Mouse (Mus musculus): ENCODE data around the gene Zfp715. TPM values are rescaled to one million over a fixed set of nuclear protein-coding genes. Genes with fewer than 3 reads are reported as not detected.
"Not testable (repeated sequence)": the region's sequence is repeated elsewhere in the genome, so short reads cannot be mapped to it uniquely, and the experiment has no call there.

The Zfp715 gene
- polyA plus RNA-seq (2015; fragmentation: Nextera tagmentation; extraction: Ambion mirVana) = 13.7 and 14.4 TPM in 2 replicates

- H3K36me3 ChIP-seq (ENCODE audit: control insufficient read depth, insufficient read depth, low read length) = no peaks in the 10 kb centered on the region
- H3K27ac ChIP-seq (ENCODE audit: low read length) = peak within 1 kb of the TSS; percentile 85
- ATAC-seq (ENCODE audit: insufficient read depth, low FRiP score) = peak; percentile 94
- H3K4me2 ChIP-seq (ENCODE audit: low read depth, low read length) = peak within 1 kb of the TSS; percentile 76
- H3K9ac ChIP-seq (ENCODE audit: low read length) = peak within 1 kb of the TSS; percentile 92
- no peaks in the 10 kb centered on the region; the same call in 1 of the 2 replicates for H3K4me1 ChIP-seq (ENCODE audit: control insufficient read depth, insufficient read depth, low read length)
- H3K4me3 ChIP-seq (replicated peaks; ENCODE audit: low read length) = peak within 1 kb of the TSS; percentile 82
- under 1% methylated on average over 33 of the region's 33 CpGs for WGBS
- no peaks in the 10 kb centered on the region for H3K27me3 ChIP-seq (ENCODE audit: control insufficient read depth, insufficient read depth, low read length)
- no peaks in the 10 kb centered on the region for H3K9me3 ChIP-seq (replicated peaks; ENCODE audit: control insufficient read depth, low read length)
Observed at GRCm38 (mm10) chr7:43313013-43313428, at the start of gene Zfp715. Gene Zfp715, minus strand, starts transcription at chr7:43313294.

GRCm38 (mm10) chr7:43362021-43362420 is 48.9 kb upstream of the Zfp715 start:
- ATAC-seq (ENCODE audit: insufficient read depth, low FRiP score) = no peak
- H3K27me3 ChIP-seq (ENCODE audit: control insufficient read depth, insufficient read depth, low read length) = no peaks in the 10 kb centered on the region
- no peak overlapping the region for H3K4me3 ChIP-seq (replicated peaks; ENCODE audit: low read length)
- no peak overlapping the region for H3K27ac ChIP-seq (ENCODE audit: low read length)
- WGBS = 56% methylated on average over 4 of the region's 4 CpGs
- H3K4me2 ChIP-seq (ENCODE audit: low read depth, low read length) = no peak overlapping the region
- no peaks in the 10 kb centered on the region for H3K36me3 ChIP-seq (ENCODE audit: control insufficient read depth, insufficient read depth, low read length)
- no peak overlapping the region for H3K9ac ChIP-seq (ENCODE audit: low read length)
- no peaks in the 10 kb centered on the region for H3K4me1 ChIP-seq (ENCODE audit: control insufficient read depth, insufficient read depth, low read length)
- no peaks in the 10 kb centered on the region for H3K9me3 ChIP-seq (replicated peaks; ENCODE audit: control insufficient read depth, low read length)

- ATAC-seq (ENCODE audit: insufficient read depth, low FRiP score) = no peak
- no peak overlapping the region for H3K4me3 ChIP-seq (replicated peaks; ENCODE audit: low read length)
- WGBS = 82% methylated on average over 1 of the region's 1 CpGs
- no peaks in the 10 kb centered on the region for H3K4me1 ChIP-seq (ENCODE audit: control insufficient read depth, insufficient read depth, low read length)
- H3K9ac ChIP-seq (ENCODE audit: low read length) = no peak overlapping the region
- no peaks in the 10 kb centered on the region for H3K27me3 ChIP-seq (ENCODE audit: control insufficient read depth, insufficient read depth, low read length)
- no peak overlapping the region for H3K4me2 ChIP-seq (ENCODE audit: low read depth, low read length)
- H3K36me3 ChIP-seq (ENCODE audit: control insufficient read depth, insufficient read depth, low read length) = no peaks in the 10 kb centered on the region
- no peak overlapping the region for H3K27ac ChIP-seq (ENCODE audit: low read length)
- no peaks in the 10 kb centered on the region for H3K9me3 ChIP-seq (replicated peaks; ENCODE audit: control insufficient read depth, low read length)
Observed at GRCm38 (mm10) chr7:43361442-43361841, 48.3 kb upstream of the Zfp715 start.

GRCm38 (mm10) chr7:43358556-43358955 is 45.5 kb upstream of the Zfp715 start:
- no peaks in the 10 kb centered on the region for H3K4me1 ChIP-seq (ENCODE audit: control insufficient read depth, insufficient read depth, low read length)
- H3K9me3 ChIP-seq (replicated peaks; ENCODE audit: control insufficient read depth, low read length) = no peaks in the 10 kb centered on the region
- no peaks in the 10 kb centered on the region for H3K27me3 ChIP-seq (ENCODE audit: control insufficient read depth, insufficient read depth, low read length)
- H3K36me3 ChIP-seq (ENCODE audit: control insufficient read depth, insufficient read depth, low read length) = no peaks in the 10 kb centered on the region
- no peak overlapping the region for H3K4me3 ChIP-seq (replicated peaks; ENCODE audit: low read length)
- no peak overlapping the region for H3K4me2 ChIP-seq (ENCODE audit: low read depth, low read length)
- H3K9ac ChIP-seq (ENCODE audit: low read length) = no peak overlapping the region
- no peak overlapping the region for H3K27ac ChIP-seq (ENCODE audit: low read length)
- ATAC-seq (ENCODE audit: insufficient read depth, low FRiP score) = no peak
- 81% methylated on average over 3 of the region's 3 CpGs for WGBS

- no peak overlapping the region for H3K4me2 ChIP-seq (ENCODE audit: low read depth, low read length)
- H3K4me3 ChIP-seq (replicated peaks; ENCODE audit: low read length) = no peak overlapping the region; the same call in 1 of the 2 replicates
- ATAC-seq (ENCODE audit: insufficient read depth, low FRiP score) = peak; percentile 37; the same call in 1 of the 2 replicates
- no peaks in the 10 kb centered on the region for H3K36me3 ChIP-seq (ENCODE audit: control insufficient read depth, insufficient read depth, low read length)
- H3K27me3 ChIP-seq (ENCODE audit: control insufficient read depth, insufficient read depth, low read length) = no peaks in the 10 kb centered on the region
- WGBS = 7% methylated on average over 12 of the region's 12 CpGs
- H3K9me3 ChIP-seq (replicated peaks; ENCODE audit: control insufficient read depth, low read length) = no peaks in the 10 kb centered on the region
- H3K4me1 ChIP-seq (ENCODE audit: control insufficient read depth, insufficient read depth, low read length) = no peaks in the 10 kb centered on the region
- no peak overlapping the region for H3K27ac ChIP-seq (ENCODE audit: low read length)
- 0 out of 2 replicates have a peak overlapping the region, but pooled peaks have one; percentile 26 for H3K9ac ChIP-seq (ENCODE audit: low read length)
Observed at GRCm38 (mm10) chr7:43354893-43355835, 42.1 kb upstream of the Zfp715 start.

- H3K4me1 ChIP-seq (ENCODE audit: control insufficient read depth, insufficient read depth, low read length) = no peaks in the 10 kb centered on the region
- no peak overlapping the region for H3K4me2 ChIP-seq (ENCODE audit: low read depth, low read length)
- no peak overlapping the region for H3K9ac ChIP-seq (ENCODE audit: low read length)
- no peak overlapping the region for H3K4me3 ChIP-seq (replicated peaks; ENCODE audit: low read length)
- H3K9me3 ChIP-seq (replicated peaks; ENCODE audit: control insufficient read depth, low read length) = no peaks in the 10 kb centered on the region
- WGBS = 61% methylated on average over 4 of the region's 4 CpGs
- H3K36me3 ChIP-seq (ENCODE audit: control insufficient read depth, insufficient read depth, low read length) = no peaks in the 10 kb centered on the region
- H3K27me3 ChIP-seq (ENCODE audit: control insufficient read depth, insufficient read depth, low read length) = no peaks in the 10 kb centered on the region
- no peak for ATAC-seq (ENCODE audit: insufficient read depth, low FRiP score)
- no peak overlapping the region for H3K27ac ChIP-seq (ENCODE audit: low read length)
Observed at GRCm38 (mm10) chr7:43353758-43354157, 40.7 kb upstream of the Zfp715 start.

- Histone ChIP-seq H3K9me3 (replicated peaks; ENCODE audit: control insufficient read depth, low read length) (no peaks in the 10 kb centered on the region), H3K27me3 (ENCODE audit: control insufficient read depth, insufficient read depth, low read length) (no peaks in the 10 kb centered on the region), H3K4me2 (ENCODE audit: low read depth, low read length) (no peak overlapping the region), H3K4me1 (ENCODE audit: control insufficient read depth, insufficient read depth, low read length) (no peaks in the 10 kb centered on the region), H3K36me3 (ENCODE audit: control insufficient read depth, insufficient read depth, low read length) (no peaks in the 10 kb centered on the region), H3K4me3 (replicated peaks; ENCODE audit: low read length) (no peak overlapping the region), H3K27ac (ENCODE audit: low read length) (no peak overlapping the region), H3K9ac (ENCODE audit: low read length) (no peak overlapping the region)
- ATAC-seq (ENCODE audit: insufficient read depth, low FRiP score) = no peak
- WGBS = 65% methylated on average over 4 of the region's 4 CpGs
Observed at GRCm38 (mm10) chr7:43353118-43353517, 40.0 kb upstream of the Zfp715 start.

GRCm38 (mm10) chr7:43351154-43351553 is 38.1 kb upstream of the Zfp715 start, which contains the start of gene Siglecf:
Gene Siglecf, plus strand, starts transcription at chr7:43351341.
- no peaks in the 10 kb centered on the region for H3K4me1 ChIP-seq (ENCODE audit: control insufficient read depth, insufficient read depth, low read length)
- no peaks in the 10 kb centered on the region for H3K36me3 ChIP-seq (ENCODE audit: control insufficient read depth, insufficient read depth, low read length)
- WGBS = 44% methylated on average over 3 of the region's 3 CpGs

GRCm38 (mm10) chr7:43349623-43350022 is 36.5 kb upstream of the Zfp715 start:
- not testable (repeated sequence) for H3K9ac ChIP-seq (ENCODE audit: low read length); H3K4me1 ChIP-seq (ENCODE audit: control insufficient read depth, insufficient read depth, low read length); ATAC-seq (ENCODE audit: insufficient read depth, low FRiP score); H3K9me3 ChIP-seq (replicated peaks; ENCODE audit: control insufficient read depth, low read length); H3K27ac ChIP-seq (ENCODE audit: low read length); H3K27me3 ChIP-seq (ENCODE audit: control insufficient read depth, insufficient read depth, low read length); H3K4me3 ChIP-seq (replicated peaks; ENCODE audit: low read length); H3K4me2 ChIP-seq (ENCODE audit: low read depth, low read length); H3K36me3 ChIP-seq (ENCODE audit: control insufficient read depth, insufficient read depth, low read length)
- WGBS = 58% methylated on average over 5 of the region's 5 CpGs

More at GRCm38 (mm10) chr7:43351154-43351553, 38.1 kb upstream of the Zfp715 start, which contains the start of gene Siglecf:
- Histone ChIP-seq H3K4me2 (ENCODE audit: low read depth, low read length) (no peak within 1 kb of the TSS), H3K9me3 (replicated peaks; ENCODE audit: control insufficient read depth, low read length) (no peaks in the 10 kb centered on the region), H3K27ac (ENCODE audit: low read length) (no peak within 1 kb of the TSS), H3K9ac (ENCODE audit: low read length) (no peak within 1 kb of the TSS), H3K4me3 (replicated peaks; ENCODE audit: low read length) (no peak within 1 kb of the TSS), H3K27me3 (ENCODE audit: control insufficient read depth, insufficient read depth, low read length) (no peaks in the 10 kb centered on the region)
- no peak for ATAC-seq (ENCODE audit: insufficient read depth, low FRiP score)

Measured in stomach, embryonic 16.5 days (tissue).